Mouse (Mus musculus) thymus, postnatal 0 days (tissue): Measurements from ENCODE around the gene Gtpbp3. TPM values are rescaled to one million over a fixed set of nuclear protein-coding genes. Genes with fewer than 3 reads are reported as not detected.

Source experiments
- DNase-seq: peaks from one replicate; pipeline ENCODE4 v3.0.0-alpha.2; 2015; ENCODE audit warnings: low spot score
- polyA plus RNA-seq: library from polyadenylated mRNA; unstranded; fragments of >200 nt; fragmentation: Nextera tagmentation; extraction: Ambion mirVana; gene quantifications from 2 replicates; pipeline ENCODE4 v1.2.1, GENCODE M21; 2015

Gtpbp3 gene
- polyA plus RNA-seq, 1 experiment from 2014 or later, result 17.8 TPM

DNA sequence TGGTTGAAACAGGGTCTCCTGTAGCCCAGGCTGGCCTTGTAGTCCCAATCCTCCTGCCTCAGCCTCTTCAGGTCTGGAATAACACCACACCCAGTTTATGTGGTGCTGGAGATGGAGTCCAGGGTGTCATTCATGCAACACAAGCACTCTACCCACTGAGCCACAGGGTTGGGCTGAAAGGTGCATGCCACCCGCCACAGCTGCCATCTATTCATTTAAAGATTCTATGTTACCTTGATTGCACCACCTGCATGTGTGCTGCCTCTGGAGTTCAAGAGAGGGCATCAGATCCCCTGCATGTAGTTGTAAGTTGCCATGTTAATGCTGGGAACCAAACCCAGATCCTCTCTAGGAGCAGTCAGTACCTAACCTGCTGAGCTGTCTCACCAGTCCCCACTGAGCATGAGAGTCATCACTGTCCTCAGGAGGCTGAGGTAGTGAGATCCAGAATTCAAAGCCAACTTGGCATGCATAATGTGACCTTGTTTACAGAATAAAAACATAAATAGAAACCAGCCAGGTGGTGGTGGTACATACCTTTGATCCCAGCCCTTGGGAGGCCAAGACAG is 9.3 kb downstream of the Gtpbp3 start:
- no peak for DNase-seq

DNA sequence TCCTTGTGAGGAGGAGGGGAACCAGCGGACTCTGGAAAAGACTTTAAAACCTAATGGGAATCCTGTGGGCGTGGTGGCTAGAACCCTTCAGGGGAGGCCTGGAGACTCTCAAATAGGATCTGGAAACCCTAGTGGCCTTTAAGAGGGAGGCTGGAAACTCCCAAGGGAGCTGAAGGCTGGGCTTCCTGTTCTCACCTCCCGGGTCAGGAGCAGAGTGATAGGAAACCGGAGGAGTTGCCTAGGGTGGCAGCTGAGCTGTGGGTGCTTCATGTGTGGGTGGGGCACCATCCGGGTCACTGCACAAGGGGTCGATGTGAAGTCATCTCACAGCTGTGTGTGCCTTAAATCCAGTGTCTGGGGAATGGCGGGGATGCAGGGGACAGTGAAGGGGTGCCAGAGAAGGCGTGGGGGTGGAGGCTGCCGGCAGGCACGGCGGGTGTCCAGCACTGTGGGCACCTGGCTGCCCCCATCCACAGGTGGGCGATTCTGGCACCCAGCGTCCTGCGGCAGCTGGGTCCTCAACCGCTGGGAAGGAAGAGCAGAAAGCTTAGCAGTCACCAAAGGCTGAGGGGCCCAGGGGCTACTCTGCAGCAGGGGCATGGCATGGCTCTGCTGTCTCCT is 10.1 kb downstream of the Gtpbp3 start:
- no peak for DNase-seq

DNA sequence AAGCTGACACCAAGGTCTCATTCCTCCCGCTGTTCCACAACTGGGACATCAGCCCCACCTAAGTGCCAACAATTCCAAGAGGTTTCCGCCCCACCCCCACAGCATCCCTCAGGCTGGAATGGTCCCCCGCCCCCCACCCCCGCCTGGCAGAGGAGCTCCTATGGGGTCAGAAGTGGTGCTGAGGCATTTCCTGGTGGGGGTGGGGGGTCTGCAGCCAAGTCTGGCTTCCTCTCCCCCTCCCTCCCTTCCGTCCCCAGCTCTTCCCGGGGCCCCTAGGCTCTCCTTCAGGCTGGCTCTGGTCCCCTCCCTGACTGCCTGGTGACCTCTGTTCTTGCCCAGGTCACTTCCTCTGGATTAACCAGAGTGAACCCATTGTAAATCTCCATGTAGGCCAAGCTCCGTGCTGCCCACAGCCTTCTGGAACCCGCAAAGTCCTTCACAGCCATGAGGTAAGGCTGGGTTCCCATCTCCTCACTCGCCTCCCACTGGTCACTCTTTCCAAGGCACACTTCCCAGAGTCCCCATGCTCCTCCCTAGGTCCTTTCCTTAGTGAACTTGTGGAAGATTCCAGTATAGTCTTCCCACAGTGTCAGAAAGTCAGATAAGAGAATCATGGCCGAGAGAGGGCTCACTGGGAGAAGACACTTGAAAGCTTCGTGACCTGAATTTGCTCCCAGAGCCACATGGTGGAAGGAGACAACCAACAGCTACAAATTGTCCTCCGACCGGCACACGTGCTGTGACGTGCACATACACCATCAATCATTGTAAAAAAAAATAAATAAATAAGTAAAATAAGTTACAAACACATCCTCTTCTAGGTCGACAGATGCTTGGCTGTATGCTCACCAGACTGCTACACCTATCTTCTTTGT is 11.2 kb downstream of the Gtpbp3 start:
- DNase-seq, result no peak

DNA sequence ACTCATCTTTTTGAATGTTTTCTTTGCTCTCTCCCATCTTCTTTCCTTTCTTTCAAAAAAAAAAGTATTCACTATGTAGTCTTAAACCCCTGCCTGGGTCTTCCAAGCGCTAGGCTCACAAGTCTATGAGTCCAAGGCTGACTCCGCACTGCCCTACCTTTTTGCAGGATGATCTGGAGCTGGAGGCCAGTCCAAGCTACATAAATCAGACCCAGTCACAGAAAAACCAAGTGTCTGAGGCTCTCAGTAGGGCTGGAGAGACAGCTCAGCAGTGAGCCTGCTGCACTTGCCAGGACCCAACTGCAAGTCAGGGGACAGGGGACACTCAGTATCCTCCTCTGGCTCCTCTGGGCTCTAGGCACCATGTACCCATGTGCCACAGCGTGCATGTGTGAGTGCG is 16.4 kb downstream of the Gtpbp3 start:
- DNase-seq, result no peak

DNA sequence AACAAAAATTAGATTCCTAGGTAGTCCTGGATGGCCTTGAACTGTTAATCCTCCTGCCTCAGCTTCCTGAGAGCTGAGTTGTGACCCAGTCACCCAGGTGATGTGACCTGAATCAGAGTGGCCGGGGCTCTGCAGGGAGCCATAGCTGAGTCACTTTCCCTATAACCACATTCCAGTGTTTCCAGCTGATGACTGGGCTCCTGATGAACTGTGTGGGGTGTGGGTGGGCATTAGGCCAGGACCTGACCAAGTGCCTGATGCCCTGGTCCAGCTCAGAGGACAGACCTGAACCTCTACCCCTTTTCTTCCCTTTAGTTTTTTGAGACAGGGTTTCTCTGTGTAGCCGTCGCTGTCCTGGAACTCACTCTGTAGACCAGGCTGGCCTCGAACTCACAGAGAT is 17.4 kb downstream of the Gtpbp3 start:
- DNase-seq, result no peak

DNA sequence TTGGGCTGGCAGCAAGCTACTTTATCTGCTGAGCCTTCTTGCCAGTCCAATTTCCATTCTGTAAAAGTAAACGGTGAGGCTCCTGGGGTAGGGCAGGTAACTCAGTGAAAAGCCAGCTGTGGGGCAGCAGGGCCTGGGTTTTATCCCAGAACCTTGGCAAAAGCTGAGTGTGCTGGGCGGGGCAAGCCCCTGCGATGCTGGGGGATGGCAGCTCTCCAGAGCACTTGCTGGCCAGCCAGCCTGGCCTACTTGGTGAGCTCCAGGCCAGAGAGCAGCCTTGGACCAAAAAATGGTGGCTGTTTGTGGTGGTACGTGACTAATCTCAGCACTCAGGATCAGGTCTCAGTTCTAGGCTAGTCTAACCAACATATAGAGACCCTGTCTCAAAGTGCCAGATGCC is 18.1 kb downstream of the Gtpbp3 start:
- no peak for DNase-seq

DNA sequence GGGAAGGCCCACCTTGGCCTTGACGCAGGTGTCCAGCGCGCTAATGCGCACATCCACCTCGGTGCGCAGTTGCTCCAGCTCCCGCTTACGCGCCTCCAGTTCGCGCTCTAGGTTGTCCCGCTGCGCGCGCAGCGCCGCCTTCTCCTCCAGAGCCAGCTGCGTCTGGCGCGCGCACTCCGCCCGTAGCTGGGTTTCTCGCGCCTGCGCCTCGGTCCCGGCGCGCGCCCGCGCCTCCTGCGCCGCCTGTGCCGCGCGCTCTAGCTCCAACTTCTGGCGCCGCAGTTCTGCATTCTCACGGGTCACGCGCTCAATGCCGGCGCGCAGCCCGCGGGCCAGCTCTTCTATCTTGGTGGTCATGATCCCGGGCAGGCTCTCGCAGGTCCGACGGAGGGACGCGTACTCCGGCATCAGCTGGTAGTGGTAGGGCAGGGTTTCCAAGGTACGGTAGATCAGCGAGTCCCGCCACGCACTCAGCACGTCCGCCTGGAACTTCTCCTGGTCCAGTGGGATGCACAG is 19.7 kb downstream of the Gtpbp3 start:
- peak; percentile 88 for DNase-seq

DNA sequence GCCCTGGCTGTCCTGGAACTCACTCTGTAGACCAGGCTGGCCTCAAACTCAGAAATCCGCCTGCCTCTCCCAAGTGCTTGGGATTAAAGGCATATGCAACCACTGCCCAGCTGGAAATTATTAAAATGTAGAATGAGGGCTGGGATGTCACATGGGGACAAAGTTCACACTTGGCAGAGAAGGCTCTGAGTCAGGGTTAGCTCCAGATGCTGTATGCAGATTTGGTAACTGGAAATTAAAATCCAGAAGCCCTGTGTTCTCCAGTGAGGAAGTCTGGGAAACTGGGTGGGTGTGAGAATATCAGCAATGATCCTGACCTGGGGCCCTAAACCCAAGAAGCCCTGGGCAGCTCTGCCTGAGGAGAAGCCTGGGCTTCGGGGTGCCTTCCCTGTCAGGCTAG is 21.4 kb downstream of the Gtpbp3 start:
- DNase-seq, result no peak

DNA sequence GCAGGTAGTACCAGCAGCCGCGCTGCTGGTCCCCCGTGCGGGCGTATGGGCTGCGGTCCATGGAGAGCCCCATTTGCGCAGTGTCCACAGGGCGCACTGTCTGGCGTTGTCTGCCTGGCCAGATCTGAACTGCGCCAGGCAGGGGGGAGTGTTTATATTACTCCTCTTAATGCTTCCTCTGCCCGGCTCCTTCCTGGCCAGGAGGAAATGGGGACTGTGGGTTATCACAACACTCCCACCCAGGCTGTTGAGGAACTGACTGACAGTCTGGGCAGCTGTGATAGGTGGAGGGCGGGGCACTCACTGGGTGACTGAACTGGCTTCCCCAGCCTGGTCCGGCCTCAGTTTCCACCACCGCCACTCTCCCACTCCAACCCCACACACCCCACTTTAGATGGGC is 23.7 kb downstream of the Gtpbp3 start, which contains the start of gene Plvap:
Gene Plvap (minus strand): TSS at position 109 of the 400 bp plus-strand sequence.
- no peak for DNase-seq

DNA sequence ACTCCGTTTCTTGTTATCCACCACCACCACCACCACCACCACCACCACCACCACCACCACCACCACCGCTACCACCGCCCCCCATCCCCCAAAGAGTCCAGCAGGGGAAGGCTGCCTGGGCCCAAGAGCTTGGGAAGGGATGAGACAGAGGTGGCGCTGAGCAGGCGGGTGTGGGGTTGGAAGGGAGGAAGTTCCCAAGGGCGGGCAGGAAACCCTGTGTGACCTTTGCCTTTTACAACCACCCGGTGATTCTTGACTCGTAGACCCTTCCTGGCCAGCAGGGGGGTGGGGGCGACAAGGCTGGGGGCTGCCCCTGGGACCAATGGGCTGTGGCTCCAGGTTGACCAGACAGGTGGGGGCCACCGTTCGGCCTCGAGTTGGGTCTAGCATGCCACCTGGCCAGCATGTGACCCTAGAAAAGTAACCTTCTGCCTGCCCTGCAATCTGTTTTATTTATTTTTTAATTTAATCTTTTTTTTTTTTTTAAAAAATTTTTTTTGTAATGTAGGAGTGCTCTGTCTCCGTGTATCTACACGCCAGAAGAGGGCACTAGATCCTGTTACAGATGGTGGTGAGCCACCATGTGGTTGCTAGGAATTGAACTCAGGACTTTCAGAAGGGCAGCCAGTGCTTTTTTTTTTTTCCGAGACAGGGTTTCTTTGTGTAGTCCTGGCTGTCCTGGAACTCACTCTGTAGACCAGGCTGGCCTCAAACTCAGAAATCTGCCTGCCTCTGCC is 25.3 kb downstream of the Gtpbp3 start:
- DNase-seq, result no peak

DNA sequence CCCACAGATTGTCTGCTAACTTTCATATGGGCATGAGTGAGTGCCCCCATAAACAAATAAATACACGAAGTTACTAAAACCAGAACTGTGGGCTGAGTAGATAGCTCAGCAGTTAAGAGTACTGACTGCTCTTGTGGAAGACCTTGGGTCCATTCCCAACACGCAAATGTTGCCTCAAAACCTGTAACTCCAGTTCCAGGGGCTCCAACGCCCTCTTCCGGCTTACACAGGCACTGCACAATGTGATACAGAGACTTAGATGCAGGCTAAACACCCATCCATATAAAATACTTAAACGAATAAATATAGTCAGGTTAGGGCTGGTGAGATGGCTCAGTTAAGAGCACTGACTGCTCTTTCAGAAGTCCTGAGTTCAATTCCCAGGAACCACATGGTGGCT is 27.1 kb downstream of the Gtpbp3 start:
- DNase-seq, result no peak

DNA sequence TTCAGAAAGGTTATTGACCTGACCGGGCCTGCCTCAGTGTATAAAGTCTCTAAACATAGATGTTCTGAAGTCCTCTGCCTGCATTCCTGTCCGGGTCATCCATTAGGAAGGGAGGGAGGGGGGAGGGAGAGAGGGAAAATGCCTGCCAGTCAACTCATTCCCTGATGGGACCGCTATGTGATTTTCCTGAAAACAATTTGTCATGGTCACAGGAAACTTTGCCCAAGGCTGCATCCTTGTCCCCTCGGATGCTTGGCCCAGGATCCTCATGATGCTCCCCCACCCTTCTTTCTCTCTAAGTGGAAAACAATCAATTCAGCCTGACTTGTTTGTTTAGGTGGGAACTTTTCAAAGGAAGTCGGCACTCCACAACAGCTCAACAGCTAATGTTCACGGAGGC is 28.9 kb downstream of the Gtpbp3 start:
- no peak for DNase-seq

DNA sequence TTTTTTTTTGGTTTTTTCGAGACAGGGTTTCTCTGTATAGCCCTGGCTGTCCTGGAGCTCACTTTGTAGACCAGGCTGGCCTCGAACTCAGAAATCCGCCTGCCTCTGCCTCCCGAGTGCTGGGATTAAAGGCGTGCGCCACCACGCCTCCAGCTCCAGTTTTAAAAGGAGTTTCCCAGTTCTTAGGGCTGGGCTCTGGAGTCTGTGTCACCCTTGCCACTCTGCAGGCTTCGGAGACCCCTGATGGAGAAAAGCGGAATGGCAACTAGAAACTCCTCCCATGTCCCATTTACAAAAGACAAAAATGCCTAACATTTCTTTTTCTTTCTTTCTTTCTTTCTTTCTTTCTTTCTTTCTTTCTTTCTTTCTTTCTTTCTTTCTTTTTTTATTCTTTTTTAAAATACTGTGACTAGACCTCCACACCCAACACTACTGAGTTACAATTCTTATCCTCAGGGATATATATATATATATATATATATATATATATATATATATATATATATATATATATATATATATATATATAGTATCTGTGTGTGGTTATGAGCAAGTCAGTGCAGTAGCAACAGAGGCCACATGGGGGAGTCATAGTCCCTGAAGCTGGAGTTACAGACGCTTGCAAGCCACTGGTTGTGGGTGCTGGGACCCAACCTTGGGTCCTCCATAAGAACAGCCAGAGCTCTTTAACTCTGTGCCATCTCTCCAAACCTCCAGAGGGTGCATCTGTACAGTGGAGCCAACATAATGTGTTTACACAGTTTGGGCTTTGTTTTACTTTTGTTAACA is 31.3 kb downstream of the Gtpbp3 start:
- DNase-seq, result peak; percentile 70

DNA sequence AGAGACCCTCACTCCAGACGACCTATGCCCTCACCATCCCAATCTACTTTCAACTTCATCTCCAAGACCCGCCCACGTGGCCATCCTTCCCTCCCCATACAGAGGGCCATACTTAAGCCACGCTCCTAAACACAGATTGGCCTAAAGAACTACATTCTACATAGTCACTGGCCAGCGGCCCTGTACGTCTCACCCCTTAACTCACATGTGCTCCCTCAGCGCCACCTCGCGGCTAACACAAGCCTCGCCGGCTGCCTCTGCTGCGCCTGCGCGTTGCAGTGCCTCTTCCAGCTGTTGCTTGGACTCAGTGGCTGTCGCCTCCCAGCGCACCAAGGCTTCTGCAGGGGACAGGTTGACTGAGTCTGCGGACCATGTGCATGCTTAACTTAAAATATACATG is 33.7 kb downstream of the Gtpbp3 start:
- peak; percentile 92 for DNase-seq

DNA sequence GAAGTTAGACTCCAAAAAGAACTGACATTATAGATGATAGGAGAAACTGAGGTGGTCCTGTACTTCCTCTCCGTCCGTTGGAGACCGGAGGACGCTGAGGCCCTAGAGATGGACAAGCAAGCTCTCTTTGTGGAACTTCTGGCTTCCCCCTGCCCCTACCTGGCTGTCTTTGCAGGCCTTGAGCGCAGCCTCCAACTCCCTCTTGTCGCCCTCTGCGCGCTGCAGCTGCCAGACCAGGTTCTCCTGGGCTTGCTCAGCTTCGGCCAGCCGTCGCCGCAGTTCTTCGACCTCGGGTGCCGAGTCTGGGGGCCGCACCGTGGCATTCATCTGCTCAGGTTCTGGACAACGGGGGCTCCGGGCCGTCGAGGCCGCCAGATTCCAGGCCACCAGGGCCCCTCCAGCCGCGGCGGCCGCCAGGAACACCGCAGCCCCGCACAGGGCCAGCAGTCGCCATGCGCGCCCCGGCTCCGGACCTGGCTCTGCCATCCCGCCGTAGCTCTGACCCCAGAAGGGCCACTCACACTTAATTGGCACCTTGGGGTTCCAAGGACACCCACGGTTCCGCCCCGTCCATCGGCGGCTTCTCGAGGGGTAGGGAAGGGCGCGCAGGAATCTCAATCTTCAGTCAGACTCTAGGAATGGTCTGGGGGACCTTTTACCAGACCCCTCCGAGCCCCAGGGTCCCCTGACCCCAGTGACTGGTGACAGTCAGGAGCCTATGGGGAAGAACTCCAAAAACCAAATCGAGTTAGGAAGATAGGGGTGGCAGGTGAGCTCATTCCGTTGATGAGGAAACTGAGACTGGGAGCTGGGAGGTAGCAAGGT is 37.5 kb downstream of the Gtpbp3 start, which contains the start of gene Ccdc194:
Gene Ccdc194 (minus strand): TSS at position 486 of the 825 bp plus-strand sequence.
- DNase-seq, result no peak

DNA sequence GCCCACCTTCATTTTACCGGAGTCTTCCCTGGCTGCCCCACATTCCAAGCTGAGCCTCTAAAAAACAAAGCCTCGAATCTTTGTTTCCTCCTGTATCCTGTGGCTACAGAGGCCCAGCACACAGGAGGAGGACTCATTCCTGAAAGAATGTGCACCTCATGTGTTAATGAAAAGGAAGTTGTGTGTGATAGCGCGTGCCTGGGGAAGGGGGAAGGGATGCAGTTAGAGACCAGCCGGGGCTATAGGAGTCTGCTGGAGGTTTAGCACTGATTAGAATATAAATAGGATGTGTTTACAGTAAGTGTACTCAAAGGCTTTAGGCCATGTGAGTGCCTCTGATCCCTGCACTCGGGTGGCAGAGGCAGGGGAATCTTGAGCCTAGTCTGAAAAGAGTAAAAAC is 38.4 kb downstream of the Gtpbp3 start:
- no peak for DNase-seq

DNA sequence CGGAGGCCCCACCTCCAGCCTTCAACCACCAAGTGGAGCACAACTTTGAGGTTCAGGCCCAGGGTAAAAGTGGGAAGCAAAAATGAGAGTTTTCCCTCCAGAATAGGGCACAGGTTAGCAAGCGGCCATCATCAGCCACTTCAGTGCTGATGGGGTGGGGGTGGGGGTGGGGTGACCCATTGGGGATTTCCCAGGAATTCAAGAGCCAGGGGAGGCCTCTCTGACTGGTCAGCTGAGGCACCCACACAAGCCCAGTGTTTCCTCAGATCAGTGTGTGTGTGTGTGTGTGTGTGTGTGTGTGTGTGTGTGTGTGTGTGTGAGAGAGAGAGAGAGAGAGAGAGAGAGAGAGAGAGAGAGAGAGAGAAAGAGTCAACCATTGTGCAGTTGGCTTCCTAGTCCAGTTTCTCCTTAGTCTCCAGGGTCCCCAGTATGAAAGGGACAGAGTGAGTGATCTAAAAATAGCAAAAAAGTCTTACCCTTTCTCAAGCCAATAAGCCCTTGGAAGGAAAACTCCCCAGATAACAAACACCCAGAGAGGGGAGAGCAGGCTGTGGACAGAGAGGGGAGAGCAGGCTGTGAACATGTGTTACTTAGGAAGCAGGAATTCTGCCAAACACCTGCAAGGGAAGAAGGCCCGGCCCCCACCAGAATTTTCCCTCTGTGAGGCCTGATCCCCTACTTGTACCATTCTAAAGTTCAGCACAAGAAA is 39.4 kb downstream of the Gtpbp3 start:
- no peak for DNase-seq

DNA sequence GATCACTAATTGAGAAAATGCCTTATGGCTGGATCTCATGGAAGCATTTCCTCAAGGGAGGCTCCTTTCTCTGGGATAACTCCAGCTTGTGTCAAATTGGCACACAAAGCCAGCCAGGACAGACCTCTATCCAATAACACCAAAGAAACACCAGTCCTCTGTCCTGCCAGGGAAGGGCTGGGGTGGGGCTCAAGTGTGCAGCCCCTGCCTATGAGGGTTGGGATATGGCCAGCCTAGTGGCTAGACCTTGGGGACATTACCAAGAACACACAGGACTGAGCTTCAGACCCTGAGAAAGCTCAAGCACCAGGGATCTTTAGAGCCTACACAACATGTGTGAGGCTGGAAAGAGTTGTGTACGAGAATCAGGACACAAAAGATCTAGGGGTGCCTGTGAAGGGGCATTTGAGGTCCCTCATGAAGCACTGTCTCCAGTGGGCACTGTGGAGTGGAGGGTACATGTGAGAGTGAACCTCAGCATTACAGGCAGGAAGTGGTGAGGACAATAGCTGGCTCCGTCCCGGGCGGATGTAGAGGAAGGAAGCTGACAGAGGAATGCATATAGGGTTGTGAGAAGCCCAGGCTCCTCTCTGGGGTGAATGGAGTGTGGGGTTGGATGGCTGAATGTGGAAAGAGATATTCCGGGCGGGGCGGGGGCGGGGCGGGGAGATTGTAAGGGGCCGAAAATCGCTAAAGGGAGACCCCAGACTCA is 40.6 kb downstream of the Gtpbp3 start:
- DNase-seq, result peak; percentile 77
